Mouse (Mus musculus) midbrain, embryonic 13.5 days (tissue): ENCODE results near the gene Thy1. TPM values are rescaled to one million over a fixed set of nuclear protein-coding genes. Genes with fewer than 3 reads are reported as not detected.

Experiments
- ATAC-seq: fragments of 200-750 bp; cut with Nextera tagmentation; 2 replicates; pipeline ENCODE4 v1.8.0; 2017; ENCODE audit warnings: mild to moderate bottlenecking, moderate TSS enrichment, moderate library complexity
- H3K27ac ChIP-seq: fragments of 300-500 bp; sonication (generic); 2 replicates; pipeline ENCODE4 v1.5.1; 2015; ENCODE audit warnings: inconsistent platforms, mild to moderate bottlenecking, moderate library complexity
- H3K27me3 ChIP-seq: fragments of 300-500 bp; sonication (generic); 2 replicates; pipeline ENCODE4 v1.6.1; 2015; ENCODE audit warnings: mild to moderate bottlenecking, inconsistent platforms
- H3K36me3 ChIP-seq: fragments of 300-500 bp; sonication (generic); 2 replicates; pipeline ENCODE4 v1.6.1; 2015; ENCODE audit warnings: mild to moderate bottlenecking, inconsistent platforms
- H3K4me1 ChIP-seq: fragments of 300-500 bp; sonication (generic); replicated peaks from 2 replicates; pipeline ENCODE4 v1.6.1; 2015; ENCODE audit warnings: inconsistent platforms
- H3K4me2 ChIP-seq: fragments of 300-500 bp; sonication (generic); replicated peaks from 2 replicates; pipeline ENCODE4 v1.6.1; 2015; ENCODE audit warnings: moderate library complexity, mild to moderate bottlenecking, inconsistent platforms
- H3K4me3 ChIP-seq: fragments of 300-500 bp; sonication (generic); replicated peaks from 2 replicates; pipeline ENCODE4 v1.5.1; 2015; ENCODE audit warnings: mild to moderate bottlenecking, inconsistent platforms
- H3K9ac ChIP-seq: fragments of 300-500 bp; sonication (generic); replicated peaks from 2 replicates; pipeline ENCODE4 v1.6.1; 2015; ENCODE audit warnings: mild to moderate bottlenecking, inconsistent platforms
- H3K9me3 ChIP-seq: fragments of 300-500 bp; sonication (generic); 2 replicates; pipeline ENCODE4 v1.6.1; 2016; ENCODE audit warnings: mild to moderate bottlenecking, inconsistent platforms
- WGBS: fragments of 180-500 bp; shearing (Covaris S2); methylation state at CpG from one replicate; pipeline ENCODE4 v1.1.7; 2015; 5-methylcytosine and 5-hydroxymethylcytosine counted together
- polyA plus RNA-seq: library from polyadenylated mRNA; unstranded; fragments of >200 nt; fragmentation: Nextera tagmentation; extraction: Ambion mirVana; gene quantifications from 2 replicates; pipeline ENCODE4 v1.2.1, GENCODE M21; 2015

Gene Thy1
- 0.30 and 0.52 TPM in 2 replicates for polyA plus RNA-seq

- Histone ChIP-seq H3K9ac (peak within 1 kb of the TSS; percentile 58), H3K27me3 (peaks cover 49% of the 10 kb centered on the region), H3K27ac (no peak within 1 kb of the TSS), H3K36me3 (no peaks in the 10 kb centered on the region), H3K4me2 (peak within 1 kb of the TSS; percentile 70), H3K4me1 (peaks cover 17% of the 10 kb centered on the region), H3K4me3 (peak within 1 kb of the TSS; percentile 41), H3K9me3 (no peaks in the 10 kb centered on the region)
- peak; percentile 43 for ATAC-seq
- WGBS: under 1% methylated on average over 30 of the region's 30 CpGs
Measured at GRCm38 (mm10) chr9:44042836-44043707, at the start of gene Thy1. Thy1 (plus strand) TSS chr9:44043384.

GRCm38 (mm10) chr9:43997681-43998080, 45.5 kb upstream of the Thy1 start:
- Histone ChIP-seq H3K36me3 (no peaks in the 10 kb centered on the region), H3K4me3 (no peak overlapping the region), H3K9ac (no peak overlapping the region), H3K4me1 (peaks cover 7% of the 10 kb centered on the region), H3K27ac (no peak overlapping the region), H3K27me3 (no peaks in the 10 kb centered on the region), H3K4me2 (no peak overlapping the region), H3K9me3 (no peaks in the 10 kb centered on the region)
- 79% methylated on average over 2 of the region's 2 CpGs for WGBS
- no peak for ATAC-seq

- no peak overlapping the region for H3K9ac ChIP-seq
- no peak overlapping the region for H3K4me2 ChIP-seq
- no peaks in the 10 kb centered on the region for H3K27me3 ChIP-seq
- ATAC-seq: no peak
- no peak overlapping the region for H3K27ac ChIP-seq
- 71% methylated on average over 4 of the region's 4 CpGs for WGBS
- H3K9me3 ChIP-seq: no peaks in the 10 kb centered on the region
- H3K4me3 ChIP-seq: no peak overlapping the region
- H3K4me1 ChIP-seq: peaks cover 3% of the 10 kb centered on the region
- H3K36me3 ChIP-seq: no peaks in the 10 kb centered on the region
Measured at GRCm38 (mm10) chr9:43998851-43999250, 44.3 kb upstream of the Thy1 start.

- Histone ChIP-seq H3K4me3 (no peak overlapping the region), H3K4me1 (no peaks in the 10 kb centered on the region), H3K9ac (no peak overlapping the region), H3K4me2 (no peak overlapping the region), H3K36me3 (no peaks in the 10 kb centered on the region), H3K27ac (no peak overlapping the region), H3K9me3 (no peaks in the 10 kb centered on the region), H3K27me3 (no peaks in the 10 kb centered on the region)
- 86% methylated on average over 3 of the region's 3 CpGs for WGBS
- ATAC-seq: no peak
Measured at GRCm38 (mm10) chr9:44004362-44004761, 38.8 kb upstream of the Thy1 start.

- Histone ChIP-seq H3K4me2 (no peak overlapping the region), H3K4me3 (no peak overlapping the region), H3K36me3 (no peaks in the 10 kb centered on the region), H3K9me3 (no peaks in the 10 kb centered on the region), H3K27ac (no peak overlapping the region), H3K9ac (no peak overlapping the region), H3K4me1 (no peaks in the 10 kb centered on the region), H3K27me3 (no peaks in the 10 kb centered on the region)
- 92% methylated on average over 3 of the region's 3 CpGs for WGBS
- no peak for ATAC-seq
Measured at GRCm38 (mm10) chr9:44005305-44005704, 37.9 kb upstream of the Thy1 start.

- no peak for ATAC-seq
- no peak overlapping the region for H3K9ac ChIP-seq
- 70% methylated on average over 2 of the region's 2 CpGs for WGBS
- H3K4me3 ChIP-seq: no peak overlapping the region
- H3K9me3 ChIP-seq: no peaks in the 10 kb centered on the region
- no peak overlapping the region for H3K4me2 ChIP-seq
- H3K4me1 ChIP-seq: peaks cover 4% of the 10 kb centered on the region
- no peaks in the 10 kb centered on the region for H3K27me3 ChIP-seq
- no peak overlapping the region for H3K27ac ChIP-seq
- H3K36me3 ChIP-seq: no peaks in the 10 kb centered on the region
Measured at GRCm38 (mm10) chr9:44007323-44007722, 35.9 kb upstream of the Thy1 start.

GRCm38 (mm10) chr9:44007991-44008390, 35.2 kb upstream of the Thy1 start:
- 68% methylated on average over 3 of the region's 3 CpGs for WGBS
- Histone ChIP-seq H3K4me3 (no peak overlapping the region), H3K27ac (no peak overlapping the region), H3K4me2 (no peak overlapping the region), H3K4me1 (peaks cover 11% of the 10 kb centered on the region), H3K36me3 (no peaks in the 10 kb centered on the region), H3K27me3 (no peaks in the 10 kb centered on the region), H3K9ac (no peak overlapping the region), H3K9me3 (no peaks in the 10 kb centered on the region)
- no peak for ATAC-seq

GRCm38 (mm10) chr9:44010900-44011299, 32.3 kb upstream of the Thy1 start:
- Histone ChIP-seq H3K9me3 (no peaks in the 10 kb centered on the region), H3K4me1 (peaks cover 11% of the 10 kb centered on the region), H3K27ac (no peak overlapping the region), H3K4me2 (no peak overlapping the region), H3K36me3 (no peaks in the 10 kb centered on the region), H3K9ac (no peak overlapping the region), H3K4me3 (no peak overlapping the region), H3K27me3 (no peaks in the 10 kb centered on the region)
- 86% methylated on average over 3 of the region's 3 CpGs for WGBS
- no peak for ATAC-seq

- WGBS: 88% methylated on average over 5 of the region's 5 CpGs
- no peak overlapping the region for H3K4me2 ChIP-seq
- no peaks in the 10 kb centered on the region for H3K27me3 ChIP-seq
- H3K4me1 ChIP-seq: peaks cover 11% of the 10 kb centered on the region
- H3K9ac ChIP-seq: no peak overlapping the region
- no peak overlapping the region for H3K27ac ChIP-seq
- no peak for ATAC-seq
- no peaks in the 10 kb centered on the region for H3K9me3 ChIP-seq
- no peaks in the 10 kb centered on the region for H3K36me3 ChIP-seq
- no peak overlapping the region for H3K4me3 ChIP-seq
Measured at GRCm38 (mm10) chr9:44011668-44012067, 31.5 kb upstream of the Thy1 start.

- ATAC-seq: no peak
- Histone ChIP-seq H3K27ac (0 out of 2 replicates have a peak overlapping the region, but pooled peaks have one; percentile 8), H3K27me3 (no peaks in the 10 kb centered on the region)
Measured at GRCm38 (mm10) chr9:44012164-44012563, 31.0 kb upstream of the Thy1 start.

GRCm38 (mm10) chr9:44012761-44013301, 30.4 kb upstream of the Thy1 start:
- H3K4me2 ChIP-seq: no peak overlapping the region
- no peaks in the 10 kb centered on the region for H3K36me3 ChIP-seq
- H3K4me3 ChIP-seq: no peak overlapping the region
- H3K27ac ChIP-seq: peak overlapping the region; percentile 8; the same call in 1 of the 2 replicates
- no peak overlapping the region for H3K9ac ChIP-seq
- no peaks in the 10 kb centered on the region for H3K27me3 ChIP-seq
- H3K9me3 ChIP-seq: no peaks in the 10 kb centered on the region
- ATAC-seq: 0 out of 2 replicates have a peak, but pooled peaks have one; percentile 55
- peaks cover 11% of the 10 kb centered on the region for H3K4me1 ChIP-seq
- 49% methylated on average over 8 of the region's 8 CpGs for WGBS

More at GRCm38 (mm10) chr9:44012164-44012563, 31.0 kb upstream of the Thy1 start:
- Histone ChIP-seq H3K9ac (no peak overlapping the region), H3K4me1 (peaks cover 11% of the 10 kb centered on the region), H3K36me3 (no peaks in the 10 kb centered on the region), H3K4me2 (no peak overlapping the region), H3K4me3 (no peak overlapping the region), H3K9me3 (no peaks in the 10 kb centered on the region)
- WGBS: 66% methylated on average over 6 of the region's 6 CpGs

GRCm38 (mm10) chr9:44013781-44014180, 29.4 kb upstream of the Thy1 start:
- Histone ChIP-seq H3K27me3 (no peaks in the 10 kb centered on the region), H3K9ac (no peak overlapping the region), H3K4me1 (peaks cover 11% of the 10 kb centered on the region), H3K27ac (no peak overlapping the region), H3K9me3 (no peaks in the 10 kb centered on the region), H3K4me2 (no peak overlapping the region), H3K36me3 (no peaks in the 10 kb centered on the region), H3K4me3 (no peak overlapping the region)
- WGBS: 77% methylated on average over 6 of the region's 6 CpGs
- ATAC-seq: no peak
